Mouse (Mus musculus) heart, postnatal 0 days (tissue): ENCODE measurements around the gene Lrrc8a.

Source experiments
- CTCF ChIP-seq: IDR thresholded peaks from 2 replicates; pipeline ENCODE4 v1.5.1; 2016; ENCODE audit warnings: antibody characterized with exemption, control low read depth, low read depth
- EP300 ChIP-seq: IDR thresholded peaks from 2 replicates; pipeline ENCODE4 v1.6.1; 2016; ENCODE audit warnings: antibody characterized with exemption, low read depth

GRCm38 (mm10) chr2:30207886-30208285 is 29.6 kb upstream of the Lrrc8a start:
- no peak for TF ChIP-seq EP300
- no peak for TF ChIP-seq CTCF
